Mouse (Mus musculus) brain, embryonic 14.5 days (tissue): ENCODE results near the gene 4930539E08Rik.

Source experiments
- CTCF ChIP-seq: fragments of 200-500 bp; IDR thresholded peaks from 2 replicates; pipeline ENCODE4 v1.5.1; 2012; ENCODE audit warnings: inconsistent platforms, mild to moderate bottlenecking, moderate library complexity, borderline replicate concordance; ENCODE audit not compliant: insufficient read depth, insufficient read length; ENCODE audit errors: extremely low read depth
- POLR2A ChIP-seq: fragments of 200-500 bp; IDR thresholded peaks from 2 replicates; pipeline ENCODE4 v1.6.1; 2012; ENCODE audit warnings: mild to moderate bottlenecking, inconsistent platforms, borderline replicate concordance; ENCODE audit not compliant: poor library complexity, insufficient read depth, insufficient read length, severe bottlenecking; ENCODE audit errors: extremely low read depth

DNA sequence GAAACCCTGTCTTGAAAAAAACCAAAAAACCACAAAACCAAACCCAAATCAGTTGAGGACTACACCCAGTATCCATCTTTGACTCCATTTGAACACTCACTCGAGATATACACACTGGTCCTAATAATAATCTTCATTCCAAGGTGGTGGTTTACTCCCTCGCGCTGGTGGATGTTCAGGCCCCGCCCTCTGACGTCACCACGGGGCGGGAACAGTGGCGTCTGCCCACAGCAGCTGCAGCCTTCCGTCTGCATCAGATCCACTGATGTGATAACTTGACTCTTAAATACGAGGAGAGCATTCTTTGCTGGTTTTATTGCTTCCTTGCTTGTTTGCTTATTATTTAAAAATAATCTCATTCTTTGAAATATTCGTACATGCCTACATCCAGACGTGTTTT is 32.8 kb downstream of the 4930539E08Rik start:
- TF ChIP-seq CTCF: no peak
- no peak for TF ChIP-seq POLR2A
